Mouse (Mus musculus): ENCODE results near the gene Nrbp1. TPM values are rescaled to one million over a fixed set of nuclear protein-coding genes. Genes with fewer than 3 reads are reported as not detected.

Nrbp1 gene
- 190 TPM for total RNA-seq (2023)

DNA sequence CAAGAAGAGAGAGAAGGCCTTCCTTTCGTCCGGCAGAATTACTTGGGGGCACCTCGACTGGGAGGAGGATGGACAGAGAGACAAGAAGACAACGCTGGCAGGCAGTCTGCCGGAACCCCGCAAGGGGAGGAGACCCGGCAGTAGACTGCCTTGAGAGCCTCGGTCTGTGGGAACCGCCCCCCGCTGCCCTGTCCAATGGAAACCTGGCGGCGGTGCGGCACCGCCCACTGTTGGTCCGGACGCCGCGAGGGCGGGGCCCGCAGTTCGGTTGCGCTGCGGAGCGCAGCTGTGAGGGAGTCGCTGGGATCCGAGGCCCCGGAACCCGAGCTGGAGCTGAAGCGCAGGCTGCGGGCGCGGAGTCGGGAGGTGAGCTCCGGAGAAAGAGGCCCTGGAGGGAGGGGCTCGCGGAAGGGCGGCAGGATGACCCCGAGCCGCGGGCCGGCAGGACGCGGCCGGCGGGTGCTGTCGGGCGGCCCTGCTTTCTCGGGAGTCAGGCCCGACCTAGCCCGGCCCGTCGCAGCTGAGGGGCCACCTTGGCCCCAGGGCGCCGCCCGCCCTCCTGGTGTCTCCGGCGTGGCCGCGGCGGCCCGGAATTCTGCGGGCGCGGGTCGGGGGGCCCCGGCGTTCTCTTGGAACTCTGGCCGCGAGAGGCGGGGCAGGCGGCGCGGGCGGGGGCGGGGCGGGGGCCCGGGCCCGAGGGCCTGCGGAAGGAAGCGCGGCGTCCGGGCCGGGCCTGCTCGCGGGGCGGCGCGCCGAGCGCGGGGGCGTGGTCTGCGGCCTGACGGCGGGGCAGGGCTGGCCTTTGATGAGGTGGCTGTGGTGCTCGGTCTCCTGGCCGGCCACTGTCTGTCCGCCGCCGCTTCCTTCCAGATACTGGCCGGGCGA is at the start of gene Nrbp1, which contains the start of gene Gm9970:
Gene Nrbp1, plus strand, starts transcription at position 228 of the 885 bp plus-strand sequence.
Gene Gm9970, minus strand, starts transcription at position 596 of the 885 bp plus-strand sequence.

DNA sequence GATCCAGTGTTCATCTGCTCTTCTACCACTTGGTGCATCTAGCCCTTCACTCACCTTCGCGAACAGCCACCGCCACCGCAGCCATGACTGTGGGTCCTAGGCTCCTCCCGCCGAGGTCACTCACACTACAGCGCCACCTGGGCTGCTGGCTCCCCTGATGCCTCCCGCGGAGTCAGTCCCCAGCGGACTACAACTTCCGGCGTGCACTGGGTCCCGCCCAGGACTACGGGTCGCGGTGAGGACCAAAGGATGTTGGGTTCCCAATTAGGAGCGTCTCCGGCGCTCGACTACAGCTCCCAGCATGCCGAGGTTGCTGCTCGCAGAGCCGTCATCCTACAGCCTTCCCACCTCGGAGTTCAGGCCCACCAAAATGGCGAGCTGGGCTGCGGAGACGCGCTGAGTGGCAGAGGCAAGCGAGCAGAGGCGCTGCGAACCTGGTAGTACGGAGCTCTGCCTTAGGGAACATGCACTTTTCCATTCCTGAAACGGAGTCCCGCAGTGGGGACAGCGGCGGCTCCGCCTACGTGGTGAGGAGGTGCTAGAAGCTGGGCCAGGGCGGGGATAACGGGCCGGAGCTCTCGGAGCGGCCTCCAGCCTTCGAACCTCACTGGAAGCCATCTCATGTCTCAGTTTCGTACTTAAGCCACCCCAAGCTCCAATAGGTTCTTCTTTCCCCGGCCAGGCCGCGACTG is 47.6 kb upstream of the Nrbp1 start, which contains the start of the genes Snx17 and Eif2b4:
Gene Snx17, plus strand, starts transcription at position 289 of the 692 bp plus-strand sequence.
Gene Eif2b4, minus strand, starts transcription at position 492 of the 692 bp plus-strand sequence.

DNA sequence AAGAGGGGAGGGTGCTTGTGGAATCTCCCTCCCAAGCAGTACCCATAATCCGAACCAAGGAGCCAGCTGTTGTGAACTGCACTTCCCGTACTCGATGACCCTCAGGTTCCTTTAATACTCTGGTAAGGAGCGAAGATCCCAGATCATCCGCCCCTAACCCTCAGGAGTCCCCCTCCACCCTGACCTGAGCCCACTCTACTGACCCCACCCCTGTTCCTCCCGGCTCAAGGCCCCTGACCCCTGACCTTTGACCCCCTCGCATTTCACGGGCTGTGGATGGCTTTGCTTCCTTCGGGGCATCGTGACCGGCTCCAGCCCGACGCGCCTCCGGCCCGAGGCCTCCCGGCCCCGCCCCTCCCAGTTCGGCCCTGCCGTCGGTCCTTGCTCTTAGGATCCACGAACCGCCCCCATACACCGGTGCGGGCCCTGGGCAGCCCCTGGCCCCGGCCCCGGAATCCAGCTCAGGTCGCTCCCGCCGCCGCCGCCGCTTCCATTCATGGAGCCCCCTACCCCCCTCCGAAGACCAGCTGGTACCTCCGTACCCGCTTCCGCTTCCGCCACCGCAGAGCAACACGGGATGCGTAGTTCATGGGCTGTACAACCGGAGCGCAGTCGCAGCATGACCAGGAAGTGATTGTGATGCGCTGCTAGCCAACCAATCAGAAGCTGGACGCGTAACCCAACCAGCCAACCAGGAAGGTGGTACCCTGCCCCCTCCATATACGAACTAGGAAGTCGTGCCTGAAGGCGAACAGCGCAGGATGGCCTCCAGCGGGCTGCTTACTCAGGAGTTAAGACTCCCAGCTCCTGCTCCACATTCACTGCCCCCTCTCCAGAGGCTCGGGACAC is 38.7 kb upstream of the Nrbp1 start, which contains the start of gene Zfp513:
Gene Zfp513, minus strand, starts transcription at position 562 of the 849 bp plus-strand sequence.

DNA sequence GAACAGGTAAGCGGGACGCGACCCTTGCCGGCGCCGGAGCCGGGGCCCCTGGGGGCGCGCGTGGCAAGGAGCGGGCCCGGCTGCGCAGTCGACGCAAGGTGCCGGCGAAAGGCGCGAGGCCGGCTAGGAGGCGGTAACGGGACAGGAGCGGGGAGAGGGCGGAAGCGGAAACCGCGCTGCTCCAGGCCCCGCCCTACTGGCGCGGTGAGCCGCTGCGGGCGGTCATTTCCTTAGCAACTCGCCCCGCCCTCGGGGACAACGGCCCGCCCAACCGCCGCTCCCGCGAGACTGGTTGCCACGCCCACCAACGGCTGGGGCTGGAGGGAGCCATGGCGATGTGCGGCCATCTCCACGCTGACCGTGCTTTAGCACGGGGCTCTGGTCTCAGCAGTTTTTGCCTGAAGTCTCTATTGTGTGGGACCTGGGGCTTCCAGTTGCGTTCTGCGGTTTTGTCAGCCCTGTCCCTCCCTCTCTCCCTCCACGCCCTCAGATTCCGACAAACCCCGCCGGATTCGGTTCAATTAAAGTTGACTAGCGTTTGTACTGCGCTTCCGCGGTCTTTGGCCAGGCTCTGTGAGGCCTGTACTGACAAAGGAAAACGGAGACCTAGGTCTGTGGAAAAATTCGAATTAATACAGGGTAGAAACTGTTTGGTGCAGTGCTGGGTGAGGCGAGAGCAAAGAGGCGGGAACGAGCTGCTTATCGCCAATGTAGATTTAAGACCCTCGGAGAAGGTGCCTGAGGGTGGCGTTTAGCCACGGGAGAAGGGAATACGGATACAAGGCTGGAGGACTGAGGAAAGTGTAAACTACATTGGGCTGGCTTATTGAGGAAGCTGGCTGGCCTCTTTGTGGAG is 20.0 kb upstream of the Nrbp1 start, which contains the start of gene Ppm1g:
Gene Ppm1g, minus strand, starts transcription at position 240 of the 856 bp plus-strand sequence.

DNA sequence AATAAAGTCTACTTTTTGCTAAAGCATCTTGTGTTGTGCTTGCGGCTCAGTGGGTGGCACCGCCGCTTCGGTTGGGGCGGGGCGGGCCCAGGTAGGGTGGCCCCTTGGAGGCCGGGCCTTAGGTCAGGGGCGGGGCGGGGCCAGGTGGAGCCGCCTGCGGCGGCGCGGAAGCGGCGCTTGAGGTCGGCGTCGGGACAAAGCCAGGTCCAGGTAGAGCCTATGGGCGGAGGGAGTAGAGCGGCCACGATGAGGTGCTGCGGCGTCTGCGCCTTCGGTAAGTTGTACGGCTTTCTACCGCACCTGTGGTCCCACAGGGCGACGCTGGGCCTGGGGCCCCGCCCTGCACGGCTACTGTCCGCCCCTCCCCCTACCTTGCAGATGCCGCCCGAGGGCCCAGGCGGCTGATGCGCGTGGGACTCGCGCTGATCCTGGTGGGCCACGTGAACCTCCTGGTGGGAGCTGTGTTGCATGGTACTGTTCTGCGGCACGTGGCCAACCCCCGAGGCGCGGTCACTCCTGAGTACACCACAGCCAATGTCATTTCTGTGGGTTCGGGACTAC is 11.0 kb downstream of the Nrbp1 start, which contains the start of gene Krtcap3:
Gene Krtcap3, plus strand, starts transcription at position 151 of the 561 bp plus-strand sequence.

DNA sequence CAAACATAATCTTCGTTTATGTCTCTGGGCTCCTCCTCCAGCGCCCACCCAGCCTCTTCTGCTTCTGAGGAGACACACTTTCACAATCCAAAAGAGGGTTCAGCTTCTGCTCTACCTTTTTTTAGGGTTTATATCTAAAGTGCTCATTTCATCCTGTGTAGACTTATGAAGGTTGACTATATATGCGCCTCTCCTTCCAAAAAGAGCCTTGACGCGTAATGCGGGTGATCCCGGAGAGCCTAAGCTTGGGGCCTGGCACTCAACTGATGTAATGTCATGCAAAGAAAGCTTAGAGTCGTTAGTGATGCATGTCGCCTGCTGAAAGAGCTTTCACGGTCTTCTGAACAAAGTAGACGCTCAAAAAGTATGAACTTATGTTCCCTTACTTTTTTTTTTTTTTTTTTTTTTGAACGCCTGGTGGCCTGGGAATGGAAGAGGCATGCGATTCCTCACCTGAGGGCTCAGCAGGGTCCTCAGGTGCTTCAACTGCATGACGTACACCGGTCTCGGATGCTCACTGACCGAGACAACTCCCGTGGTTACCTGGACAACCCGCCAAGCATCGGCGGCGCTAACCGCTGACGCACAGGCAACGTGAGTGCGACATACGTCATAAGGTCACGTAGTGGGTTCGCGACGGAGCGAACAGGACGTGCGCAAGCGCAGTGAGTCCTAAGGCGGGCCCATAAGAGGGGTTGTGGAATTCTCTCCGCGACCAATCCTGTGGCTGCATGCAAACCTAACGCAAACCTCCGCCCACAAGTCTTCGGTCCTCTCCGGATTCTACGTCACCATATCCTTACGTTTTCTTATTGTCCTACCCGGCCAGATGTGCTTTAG is 50.1 kb downstream of the Nrbp1 start, which contains the start of gene Ift172:
Gene Ift172, minus strand, starts transcription at position 596 of the 840 bp plus-strand sequence.

DNA sequence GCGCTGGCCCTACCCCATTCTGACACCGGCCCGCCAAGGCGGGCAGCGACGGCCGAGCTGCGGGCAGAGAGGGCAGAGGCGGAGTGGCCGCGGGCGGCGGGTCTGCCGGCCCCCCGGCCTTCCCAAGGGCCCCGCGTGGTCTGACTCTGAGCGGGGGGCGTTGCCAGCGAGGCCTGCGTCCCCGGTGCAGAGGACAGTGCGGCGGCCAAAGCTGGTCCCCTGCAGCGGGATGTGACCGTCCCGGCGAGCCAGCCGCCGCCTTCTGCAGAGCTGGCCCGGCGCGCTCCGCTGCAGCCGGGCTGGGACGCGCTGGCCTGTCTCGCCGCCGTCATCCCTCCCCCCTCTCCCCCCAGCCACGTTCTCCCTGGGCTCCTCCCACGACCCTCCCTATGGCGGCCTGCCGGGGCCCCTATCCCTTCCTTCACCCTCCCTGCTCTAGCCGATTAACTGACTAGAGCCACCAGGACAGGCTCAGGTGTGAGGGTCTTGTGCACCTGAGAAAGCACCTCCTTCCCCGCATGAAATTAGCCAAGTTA is 55.0 kb downstream of the Nrbp1 start, which contains the start of gene Fndc4:
Gene Fndc4, minus strand, starts transcription at position 475 of the 536 bp plus-strand sequence.

GRCm38 (mm10) chr5:31297047-31297757 is 56.5 kb downstream of the Nrbp1 start, which contains the start of gene Gckr:
Gckr (plus strand) TSS chr5:31297443.

Other genes starting within 250 kb of the Nrbp1 start
- 32.9 TPM for gene Atraid, start 192.6 kb upstream of the Nrbp1 start, total RNA-seq (2023)
- 9.5 TPM for gene Slc5a6, start 191.9 kb upstream of the Nrbp1 start, total RNA-seq (2023)
- 50.3 TPM for gene Cad, start 186.1 kb upstream of the Nrbp1 start, total RNA-seq (2023)
- not detected for gene Dnajc5g, start 134.6 kb upstream of the Nrbp1 start, total RNA-seq (2023)
- gene Slc30a3, start 132.6 kb upstream of the Nrbp1 start, total RNA-seq (2023): 1.3 TPM
- not detected for gene Trim54, start 124.2 kb upstream of the Nrbp1 start, total RNA-seq (2023)
- not detected for gene Ucn, start 102.0 kb upstream of the Nrbp1 start, total RNA-seq (2023)
- gene Mpv17, start 86.6 kb upstream of the Nrbp1 start, total RNA-seq (2023): 18.9 TPM
- gene Gm29609, start 61.0 kb upstream of the Nrbp1 start, total RNA-seq (2023): 5.2 TPM
- gene Gtf3c2, start 60.7 kb upstream of the Nrbp1 start, total RNA-seq (2023): 168 TPM
- 68.5 TPM for gene Snx17, start 47.6 kb upstream of the Nrbp1 start, total RNA-seq (2023)
- gene Eif2b4, start 47.4 kb upstream of the Nrbp1 start, total RNA-seq (2023): 36.4 TPM
- gene Zfp513, start 38.6 kb upstream of the Nrbp1 start, total RNA-seq (2023): 27.9 TPM
- 128 TPM for gene Ppm1g, start 20.2 kb upstream of the Nrbp1 start, total RNA-seq (2023)
- gene Gm9970, start 368 bp downstream of the Nrbp1 start, total RNA-seq (2023): not detected
- gene Krtcap3, start 10.8 kb downstream of the Nrbp1 start, total RNA-seq (2023): 20.0 TPM
- 15.1 TPM for gene Ift172, start 50.3 kb downstream of the Nrbp1 start, total RNA-seq (2023)
- gene Fndc4, start 55.2 kb downstream of the Nrbp1 start, total RNA-seq (2023): not detected
- gene Gckr, start 56.6 kb downstream of the Nrbp1 start, total RNA-seq (2023): not detected
- gene Zfp512, start 211.6 kb downstream of the Nrbp1 start, total RNA-seq (2023): 40.9 TPM
- 0.21 TPM for gene 4930548H24Rik, start 244.9 kb downstream of the Nrbp1 start, total RNA-seq (2023)